ENCODE assay signal across 8 mouse cellular contexts in genomic region chr3:147182366-147182875, GRCm38 (mm10).
DNase-seq lines count a peak whose midpoint lies in the region; ATAC-seq and TF ChIP-seq lines count a peak whose summit lies in the region.

No protein-coding gene starts in this region.

- H3K4me3 ChIP-seq in intestine, embryonic 15.5 days (replicated peaks) = no peak overlapping the region
- H3K4me3 ChIP-seq in intestine, embryonic 16.5 days (ENCODE audit: low read length) = no peak overlapping the region
- peak overlapping the region; percentile 52 for H3K4me3 ChIP-seq in E14TG2a.4 (replicated peaks; ENCODE audit: low read length)
- no peak overlapping the region for H3K4me3 ChIP-seq in embryonic facial prominence, embryonic 11.5 days (ENCODE audit: low read depth, low read length)
- H3K4me3 ChIP-seq in hindbrain, embryonic 15.5 days = no peak overlapping the region

- H3K36me3 ChIP-seq in intestine, embryonic 15.5 days = no peaks in the 10 kb centered on the region
- no peaks in the 10 kb centered on the region for H3K36me3 ChIP-seq in intestine, embryonic 16.5 days (ENCODE audit: control insufficient read depth, insufficient read depth, low read length)
- H3K36me3 ChIP-seq in E14TG2a.4 (ENCODE audit: insufficient read depth, low read length) = no peaks in the 10 kb centered on the region
- no peaks in the 10 kb centered on the region for H3K36me3 ChIP-seq in embryonic facial prominence, embryonic 11.5 days (replicated peaks; ENCODE audit: control insufficient read depth, insufficient read depth, low read depth, low read length)
- H3K36me3 ChIP-seq in hindbrain, embryonic 15.5 days = no peaks in the 10 kb centered on the region

- WGBS in intestine, embryonic 15.5 days = 49% methylated on average over 15 of the region's 15 CpGs
- 46% methylated on average over 15 of the region's 15 CpGs for WGBS in intestine, embryonic 16.5 days
- 27% methylated on average over 15 of the region's 15 CpGs for WGBS in embryonic facial prominence, embryonic 11.5 days
- 14% methylated on average over 15 of the region's 15 CpGs for WGBS in hindbrain, embryonic 15.5 days

- peak overlapping the region; percentile 17 for H3K4me2 ChIP-seq in intestine, embryonic 15.5 days (replicated peaks)
- no peak overlapping the region for H3K4me2 ChIP-seq in intestine, embryonic 16.5 days (ENCODE audit: low read depth, low read length)
- no peak overlapping the region; the same call in 1 of the 2 replicates for H3K4me2 ChIP-seq in embryonic facial prominence, embryonic 11.5 days (ENCODE audit: low read depth, low read length)
- peak overlapping the region; percentile 37 for H3K4me2 ChIP-seq in hindbrain, embryonic 15.5 days

- no peak overlapping the region for H3K9ac ChIP-seq in intestine, embryonic 15.5 days
- no peak overlapping the region for H3K9ac ChIP-seq in intestine, embryonic 16.5 days (ENCODE audit: low read depth, low read length)
- no peak overlapping the region for H3K9ac ChIP-seq in embryonic facial prominence, embryonic 11.5 days (replicated peaks; ENCODE audit: low read length)
- no peak overlapping the region for H3K9ac ChIP-seq in hindbrain, embryonic 15.5 days

- peaks cover 10% of the 10 kb centered on the region for H3K4me1 ChIP-seq in intestine, embryonic 15.5 days (replicated peaks)
- H3K4me1 ChIP-seq in intestine, embryonic 16.5 days (ENCODE audit: control insufficient read depth, insufficient read depth, low read length) = peaks cover 8% of the 10 kb centered on the region
- H3K4me1 ChIP-seq in E14TG2a.4 (replicated peaks; ENCODE audit: low read depth, low read length) = peaks cover 53% of the 10 kb centered on the region
- peaks cover 4% of the 10 kb centered on the region for H3K4me1 ChIP-seq in embryonic facial prominence, embryonic 11.5 days (ENCODE audit: control insufficient read depth, insufficient read depth, low read length)
- H3K4me1 ChIP-seq in hindbrain, embryonic 15.5 days (replicated peaks) = peaks cover 27% of the 10 kb centered on the region

- no peak for TF ChIP-seq CTCF in E14TG2a.4 (conservative IDR thresholded peaks at IDR 0.05; ENCODE audit: low read length)

- no peak for DNase-seq in embryonic facial prominence, embryonic 11.5 days (ENCODE audit: low spot score)
- DNase-seq in embryo, embryonic 11 days = no peak
- DNase-seq in thymus, postnatal 4 days = no peak
- no peak for DNase-seq in ovary, adult 18-20 months (ENCODE audit: low spot score)

- no peaks in the 10 kb centered on the region for H3K9me3 ChIP-seq in intestine, embryonic 15.5 days
- H3K9me3 ChIP-seq in intestine, embryonic 16.5 days (ENCODE audit: control insufficient read depth, low read length) = no peaks in the 10 kb centered on the region
- H3K9me3 ChIP-seq in E14TG2a.4 (ENCODE audit: low read length) = peaks cover 16% of the 10 kb centered on the region
- no peaks in the 10 kb centered on the region for H3K9me3 ChIP-seq in embryonic facial prominence, embryonic 11.5 days (replicated peaks; ENCODE audit: control insufficient read depth, low read length)
- H3K9me3 ChIP-seq in hindbrain, embryonic 15.5 days = no peaks in the 10 kb centered on the region

- no peak for ATAC-seq in intestine, embryonic 15.5 days
- ATAC-seq in intestine, embryonic 16.5 days = no peak
- ATAC-seq in embryonic facial prominence, embryonic 11.5 days (replicated peaks; ENCODE audit: insufficient number of reproducible peaks, low FRiP score, low TSS enrichment, low read depth) = peak; percentile 35; the same call in 1 of the 2 replicates
- peak; percentile 86 for ATAC-seq in hindbrain, embryonic 15.5 days (ENCODE audit: low FRiP score, low read depth)

- no peak overlapping the region for H3K27ac ChIP-seq in intestine, embryonic 15.5 days
- no peak overlapping the region for H3K27ac ChIP-seq in intestine, embryonic 16.5 days (ENCODE audit: low read length)
- H3K27ac ChIP-seq in embryonic facial prominence, embryonic 11.5 days (replicated peaks; ENCODE audit: low read depth, low read length) = no peak overlapping the region
- H3K27ac ChIP-seq in hindbrain, embryonic 15.5 days (replicated peaks) = peak overlapping the region; percentile 40

- no peaks in the 10 kb centered on the region for H3K27me3 ChIP-seq in intestine, embryonic 15.5 days (replicated peaks)
- no peaks in the 10 kb centered on the region; the same call in 1 of the 2 replicates for H3K27me3 ChIP-seq in intestine, embryonic 16.5 days (replicated peaks; ENCODE audit: control insufficient read depth, insufficient read depth, low read length)
- H3K27me3 ChIP-seq in E14TG2a.4 (ENCODE audit: insufficient read depth, low read length) = no peaks in the 10 kb centered on the region
- no peaks in the 10 kb centered on the region for H3K27me3 ChIP-seq in embryonic facial prominence, embryonic 11.5 days (ENCODE audit: control insufficient read depth, insufficient read depth, low read length)
- H3K27me3 ChIP-seq in hindbrain, embryonic 15.5 days = 0 out of 2 replicates have a peak, but pooled peaks cover 2% of the 10 kb centered on the region

Comparison
In these comparisons a context has a peak if more than half of its experiments do, and no peak if none do; other contexts are left out.
1. H3K4me2 ChIP-seq: peak in intestine, embryonic 15.5 days (single experiment) and hindbrain, embryonic 15.5 days (single experiment); none in intestine, embryonic 16.5 days (single experiment) and embryonic facial prominence, embryonic 11.5 days (single experiment).
2. ATAC-seq: peak in embryonic facial prominence, embryonic 11.5 days (single experiment) and hindbrain, embryonic 15.5 days (single experiment); none in intestine, embryonic 15.5 days (single experiment) and intestine, embryonic 16.5 days (single experiment).